Mouse (Mus musculus) heart, embryonic 12.5 days (tissue): ENCODE results near the gene Pogz. TPM values are rescaled to one million over a fixed set of nuclear protein-coding genes. Genes with fewer than 3 reads are reported as not detected.
"Not testable (repeated sequence)": the region's sequence is repeated elsewhere in the genome, so short reads cannot be mapped to it uniquely, and the experiment has no call there.

Experiments used
- ATAC-seq: fragments of 200-750 bp; cut with Nextera tagmentation; 2 replicates; pipeline ENCODE4 v1.8.0; 2017; ENCODE audit warnings: moderate TSS enrichment, moderate library complexity; ENCODE audit not compliant: insufficient number of reproducible peaks, low FRiP score
- H3K27ac ChIP-seq: fragments of 300-500 bp; sonication (generic); 2 replicates; pipeline ENCODE4 v1.5.1; 2016; ENCODE audit warnings: mild to moderate bottlenecking, moderate library complexity; ENCODE audit not compliant: poor library complexity, severe bottlenecking
- H3K27me3 ChIP-seq: fragments of 300-500 bp; sonication (generic); replicated peaks from 2 replicates; pipeline ENCODE4 v1.6.1; 2016; ENCODE audit warnings: mild to moderate bottlenecking, moderate library complexity
- H3K36me3 ChIP-seq: fragments of 300-500 bp; sonication (generic); 2 replicates; pipeline ENCODE4 v1.6.1; 2016; ENCODE audit warnings: mild to moderate bottlenecking, moderate library complexity
- H3K4me1 ChIP-seq: fragments of 300-500 bp; sonication (generic); replicated peaks from 2 replicates; pipeline ENCODE4 v1.6.1; 2016; ENCODE audit warnings: mild to moderate bottlenecking
- H3K4me2 ChIP-seq: fragments of 300-500 bp; sonication (generic); 2 replicates; pipeline ENCODE4 v1.6.1; 2016; ENCODE audit warnings: mild to moderate bottlenecking, moderate library complexity
- H3K4me3 ChIP-seq: fragments of 300-500 bp; sonication (generic); 2 replicates; pipeline ENCODE4 v1.5.1; 2016; ENCODE audit warnings: mild to moderate bottlenecking
- H3K9ac ChIP-seq: fragments of 300-500 bp; sonication (generic); 2 replicates; pipeline ENCODE4 v1.6.1; 2016; ENCODE audit warnings: mild to moderate bottlenecking, moderate library complexity
- H3K9me3 ChIP-seq: fragments of 300-500 bp; sonication (generic); replicated peaks from 2 replicates; pipeline ENCODE4 v1.6.1; 2016; ENCODE audit warnings: mild to moderate bottlenecking, moderate library complexity
- WGBS: fragments of 180-500 bp; shearing (Covaris S2); methylation state at CpG from one replicate; pipeline ENCODE4 v1.1.7; 2016; 5-methylcytosine and 5-hydroxymethylcytosine counted together
- polyA plus RNA-seq: library from polyadenylated mRNA; unstranded; fragments of >200 nt; fragmentation: Nextera tagmentation; extraction: Ambion mirVana; gene quantifications from 2 replicates; pipeline ENCODE4 v1.2.1, GENCODE M21; 2016

Gene Pogz
- polyA plus RNA-seq, 1 experiment from 2014 or later, result 12.8 TPM

GRCm38 (mm10) chr3:94878618-94879017 is 41.3 kb downstream of the Pogz start:
- no peak for ATAC-seq
- Histone ChIP-seq H3K4me3 (no peak overlapping the region), H3K4me1 (no peaks in the 10 kb centered on the region), H3K27ac (no peak overlapping the region), H3K27me3 (no peaks in the 10 kb centered on the region), H3K9ac (no peak overlapping the region), H3K9me3 (no peaks in the 10 kb centered on the region), H3K4me2 (no peak overlapping the region), H3K36me3 (peaks cover 89% of the 10 kb centered on the region)
- WGBS, result 85% methylated on average over 6 of the region's 6 CpGs

DNA sequence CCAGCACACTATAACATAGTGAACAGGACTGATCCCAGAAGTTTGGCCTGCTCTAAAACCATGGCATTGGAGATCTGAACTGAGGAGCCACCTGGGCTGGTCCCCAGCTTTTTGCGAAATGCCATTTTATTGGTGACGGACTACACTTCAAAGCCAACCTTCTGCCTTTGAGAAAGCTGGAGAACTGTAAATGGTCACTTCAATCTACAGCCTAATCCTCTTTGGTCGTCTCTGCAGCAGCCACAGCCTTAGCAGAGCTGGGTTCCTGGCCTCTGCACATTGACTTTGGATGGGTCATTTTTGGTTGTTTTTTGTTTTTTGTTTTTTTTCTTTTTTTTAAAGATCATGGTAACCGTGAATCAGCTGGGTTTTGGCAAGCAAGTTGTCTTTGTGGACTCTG is 44.5 kb downstream of the Pogz start:
- no peak overlapping the region for H3K9ac ChIP-seq
- no peak for ATAC-seq
- H3K27ac ChIP-seq, result no peak overlapping the region
- H3K27me3 ChIP-seq, result no peaks in the 10 kb centered on the region
- H3K4me1 ChIP-seq, result peaks cover 15% of the 10 kb centered on the region
- no peaks in the 10 kb centered on the region for H3K9me3 ChIP-seq
- peaks cover 78% of the 10 kb centered on the region for H3K36me3 ChIP-seq
- no peak overlapping the region for H3K4me3 ChIP-seq
- H3K4me2 ChIP-seq, result no peak overlapping the region
- WGBS, result 70% methylated on average over 4 of the region's 4 CpGs

- H3K4me1 ChIP-seq, result peaks cover 19% of the 10 kb centered on the region
- no peaks in the 10 kb centered on the region for H3K9me3 ChIP-seq
- no peak overlapping the region for H3K4me2 ChIP-seq
- no peak overlapping the region for H3K4me3 ChIP-seq
- ATAC-seq, result no peak
- H3K27ac ChIP-seq, result no peak overlapping the region
- H3K36me3 ChIP-seq, result peaks cover 71% of the 10 kb centered on the region
- H3K9ac ChIP-seq, result no peak overlapping the region
- no peaks in the 10 kb centered on the region for H3K27me3 ChIP-seq
- 86% methylated on average over 3 of the region's 3 CpGs for WGBS
Observed at GRCm38 (mm10) chr3:94882579-94882978, 45.2 kb downstream of the Pogz start.

- Histone ChIP-seq H3K27me3 (no peaks in the 10 kb centered on the region), H3K4me3 (peak within 1 kb of the TSS; percentile 91), H3K9ac (peak within 1 kb of the TSS; percentile 88), H3K4me2 (peak within 1 kb of the TSS; percentile 78), H3K36me3 (peaks cover 36% of the 10 kb centered on the region), H3K27ac (peak within 1 kb of the TSS; percentile 56), H3K4me1 (peaks cover 19% of the 10 kb centered on the region), H3K9me3 (no peaks in the 10 kb centered on the region)
- under 1% methylated on average over 61 of the region's 61 CpGs for WGBS
- peak; percentile 81 for ATAC-seq
Observed at GRCm38 (mm10) chr3:94886316-94887224, 49.2 kb downstream of the Pogz start, which contains the start of gene Psmb4. TSS of gene Psmb4 (minus strand) at chr3:94886961.

- Histone ChIP-seq H3K9me3 (no peaks in the 10 kb centered on the region), H3K9ac (no peak overlapping the region), H3K4me2 (no peak overlapping the region), H3K27ac (no peak overlapping the region), H3K36me3 (peaks cover 18% of the 10 kb centered on the region), H3K4me3 (no peak overlapping the region), H3K4me1 (peaks cover 19% of the 10 kb centered on the region), H3K27me3 (no peaks in the 10 kb centered on the region)
- no peak for ATAC-seq
Observed at GRCm38 (mm10) chr3:94888595-94888994, 51.2 kb downstream of the Pogz start.

- Histone ChIP-seq H3K27me3 (no peaks in the 10 kb centered on the region), H3K4me2 (no peak overlapping the region), H3K4me3 (no peak overlapping the region), H3K9me3 (no peaks in the 10 kb centered on the region), H3K9ac (no peak overlapping the region), H3K4me1 (no peaks in the 10 kb centered on the region), H3K36me3 (no peaks in the 10 kb centered on the region), H3K27ac (no peak overlapping the region)
- no peak for ATAC-seq
- WGBS, result 59% methylated on average over 3 of the region's 3 CpGs
Observed at GRCm38 (mm10) chr3:94894076-94894475, 56.7 kb downstream of the Pogz start.

DNA sequence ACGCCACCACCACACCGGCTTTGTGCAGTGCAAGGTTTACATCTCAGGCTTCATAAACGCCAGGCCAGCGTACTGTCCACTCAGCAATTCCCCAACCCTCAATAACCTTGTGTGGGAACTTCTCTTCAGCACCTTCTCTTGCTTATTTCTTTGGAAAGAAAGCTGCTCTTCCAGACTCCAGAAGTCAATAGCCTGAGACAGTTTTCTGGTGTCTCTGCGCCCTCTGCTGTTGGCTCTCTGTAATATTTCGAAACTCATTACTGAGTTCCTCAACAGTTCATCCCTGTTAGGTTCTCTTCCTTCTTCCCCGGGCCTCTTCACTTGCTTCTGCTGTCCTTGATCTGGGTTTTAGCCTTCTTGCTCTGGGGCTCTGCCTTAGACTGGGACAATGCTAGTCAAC is 65.4 kb downstream of the Pogz start:
- no peaks in the 10 kb centered on the region for H3K4me1 ChIP-seq
- no peak overlapping the region for H3K4me3 ChIP-seq
- H3K4me2 ChIP-seq, result 0 out of 2 replicates have a peak overlapping the region, but pooled peaks have one; percentile 20
- no peaks in the 10 kb centered on the region for H3K36me3 ChIP-seq
- no peaks in the 10 kb centered on the region for H3K9me3 ChIP-seq
- 21% methylated on average over 7 of the region's 7 CpGs for WGBS
- no peak for ATAC-seq
- no peaks in the 10 kb centered on the region for H3K27me3 ChIP-seq
- H3K27ac ChIP-seq, result no peak overlapping the region
- no peak overlapping the region for H3K9ac ChIP-seq

GRCm38 (mm10) chr3:94904759-94905158 is 67.4 kb downstream of the Pogz start:
- H3K4me2 ChIP-seq, H3K27ac ChIP-seq, H3K4me1 ChIP-seq, H3K9ac ChIP-seq, H3K4me3 ChIP-seq, H3K9me3 ChIP-seq, H3K36me3 ChIP-seq, H3K27me3 ChIP-seq, ATAC-seq: not testable (repeated sequence)
- WGBS, result 59% methylated on average over 3 of the region's 3 CpGs

GRCm38 (mm10) chr3:94906482-94906881 is 69.1 kb downstream of the Pogz start:
- no peak overlapping the region for H3K27ac ChIP-seq
- H3K27me3 ChIP-seq, result no peaks in the 10 kb centered on the region
- no peak overlapping the region for H3K4me3 ChIP-seq
- H3K36me3 ChIP-seq, result no peaks in the 10 kb centered on the region
- H3K4me2 ChIP-seq, result no peak overlapping the region
- H3K9ac ChIP-seq, result no peak overlapping the region
- no peaks in the 10 kb centered on the region for H3K4me1 ChIP-seq
- no peak for ATAC-seq
- no peaks in the 10 kb centered on the region for H3K9me3 ChIP-seq
- WGBS, result 50% methylated on average over 1 of the region's 1 CpGs

GRCm38 (mm10) chr3:94911050-94911693 is 73.8 kb downstream of the Pogz start:
- Histone ChIP-seq H3K27me3 (no peaks in the 10 kb centered on the region), H3K4me2 (no peak overlapping the region), H3K9ac (no peak overlapping the region), H3K27ac (no peak overlapping the region), H3K9me3 (no peaks in the 10 kb centered on the region), H3K4me1 (no peaks in the 10 kb centered on the region), H3K36me3 (no peaks in the 10 kb centered on the region), H3K4me3 (no peak overlapping the region)
- WGBS, result 61% methylated on average over 2 of the region's 2 CpGs
- ATAC-seq, result no peak

DNA sequence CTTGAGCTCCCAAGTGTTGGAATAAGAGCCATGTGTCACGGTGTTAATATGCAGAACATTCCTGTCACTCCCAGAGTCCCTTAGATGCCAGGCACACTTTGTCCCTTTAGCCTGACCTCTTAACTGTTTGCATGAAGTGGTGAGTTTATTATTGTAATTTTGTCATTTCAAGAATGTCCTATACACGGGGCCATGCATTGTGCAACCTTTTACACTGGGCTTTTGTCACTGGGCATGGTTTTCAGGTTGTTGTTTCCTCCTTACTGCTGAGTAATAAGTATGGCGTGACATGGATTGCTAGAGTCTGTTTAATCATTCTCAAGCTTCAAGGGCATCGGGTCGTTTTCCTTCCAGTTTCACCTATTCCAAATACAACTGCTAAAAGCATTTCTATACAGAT is 76.4 kb downstream of the Pogz start:
- H3K4me3 ChIP-seq, result no peak overlapping the region
- no peaks in the 10 kb centered on the region for H3K27me3 ChIP-seq
- no peak overlapping the region for H3K9ac ChIP-seq
- H3K9me3 ChIP-seq, result no peaks in the 10 kb centered on the region
- ATAC-seq, result no peak
- 66% methylated on average over 5 of the region's 5 CpGs for WGBS
- H3K27ac ChIP-seq, result no peak overlapping the region
- no peaks in the 10 kb centered on the region for H3K36me3 ChIP-seq
- 0 out of 2 replicates have a peak, but pooled peaks cover 4% of the 10 kb centered on the region for H3K4me1 ChIP-seq
- no peak overlapping the region for H3K4me2 ChIP-seq
